Mouse (Mus musculus) Patski (cell line): ENCODE measurements around the gene Gna11. TPM values are rescaled to one million over a fixed set of nuclear protein-coding genes. Genes with fewer than 3 reads are reported as not detected.

Source experiments
- ATAC-seq: fragments of 100-300 bp; one replicate; pipeline ENCODE4 v1.8.0; 2021
- CTCF ChIA-PET: fragments of 350-600 bp; sonication (Branson Sonifier 250); formaldehyde crosslinking; loops from one replicate; lab custom pipeline; 2022; ENCODE audit warnings: inconsistent platforms; lab: Charles Lee
- POLR2A ChIA-PET: fragments of 350-600 bp; sonication (Branson Sonifier 250); formaldehyde crosslinking; loops from one replicate; lab custom pipeline; 2022; ENCODE audit warnings: antibody characterized with exemption, inconsistent platforms; lab: Charles Lee
- DNase-seq: peaks from one replicate; pipeline ENCODE4 v3.0.0-alpha.2; 2011; ENCODE audit warnings: low read depth, low spot score
- H3K27me3 ChIP-seq: fragments of 371-371 bp; one replicate; pipeline ENCODE4 v1.5.1; 2021
- CTCF ChIP-seq: fragments of 100-300 bp; IDR thresholded peaks from one replicate; pipeline ENCODE4 v1.5.1; 2021
- in situ Hi-C: fragments of 300-500 bp; cut with MboI; formaldehyde crosslinking; loops from 3 replicates; pipeline ENCODE4 v1.11.1; 2018; ENCODE audit warnings: low pct_unique_long_range_greater_than_20kb, mixed read lengths
- polyA plus RNA-seq: library from polyadenylated mRNA; unstranded; gene quantifications from one replicate; pipeline ENCODE4 v1.2.3, GENCODE M21; 2021

Gna11 gene
- polyA plus RNA-seq, 1 experiment from 2014 or later = 76.2 TPM

- no peak for ATAC-seq
- in situ Hi-C loops = no loop called here
- ChIA-PET POLR2A (no interaction called here), CTCF (interaction anchor here (1.3 kb wide), 1 partner anchor 9 kb away, joined by 3 read pairs; no protein-coding TSS in a partner anchor)
- peaks cover 20% of the 10 kb centered on the region for H3K27me3 ChIP-seq
- no peak for DNase-seq
- TF ChIP-seq CTCF = no peak
Measured at GRCm38 (mm10) chr10:81510246-81510810, 34.7 kb downstream of the Gna11 start.

DNA sequence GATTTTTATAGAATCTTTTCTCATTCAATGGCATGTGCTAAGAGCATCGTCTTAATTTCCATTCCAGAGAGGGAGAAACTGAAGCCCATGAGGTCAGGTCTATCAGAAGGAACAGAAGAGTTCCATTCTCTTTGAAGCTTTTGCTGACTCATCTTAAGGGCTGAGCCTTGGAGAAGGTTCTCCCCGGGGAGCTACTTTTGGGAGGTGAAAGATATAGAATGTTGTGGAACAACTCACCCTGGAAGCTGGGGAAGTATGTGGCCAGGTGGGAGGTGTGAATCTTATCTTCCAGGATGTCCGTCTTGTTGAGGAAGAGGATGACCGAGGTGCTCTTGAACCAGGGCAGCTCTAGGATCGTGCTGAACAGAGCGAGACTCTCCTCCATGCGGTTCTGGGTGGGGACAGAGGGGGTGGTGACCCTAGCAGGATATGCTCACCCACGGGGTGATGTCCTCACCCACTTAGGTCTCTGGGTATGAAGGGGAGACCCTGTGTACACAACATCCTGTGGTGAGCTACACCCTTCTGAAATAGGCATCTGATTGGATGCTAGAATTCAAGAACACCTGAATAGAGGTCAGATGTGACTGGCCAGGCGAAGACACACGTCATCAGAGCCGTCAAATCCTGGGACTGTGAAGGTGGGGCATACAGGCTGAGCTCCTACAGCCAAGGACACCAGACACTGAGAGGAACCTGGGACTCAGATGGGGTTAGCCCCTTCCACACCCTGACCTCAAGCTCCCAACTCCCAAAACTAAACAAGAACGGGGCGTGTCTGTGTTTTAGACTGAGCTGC is 37.1 kb downstream of the Gna11 start:
- CTCF ChIA-PET = interaction anchor here (1.0 to 1.3 kb wide), 3 partner anchors 11 to 44 kb away, joined by 3 to 5 read pairs (median 3); no protein-coding TSS in a partner anchor
- in situ Hi-C loops = loop anchor here (5.0 to 10.0 kb wide), 2 partner anchors 94 to 657 kb away; partner anchors contain the start of gene Tle6

GRCm38 (mm10) chr10:81507095-81507494 is 37.9 kb downstream of the Gna11 start:
- peaks cover 22% of the 10 kb centered on the region for H3K27me3 ChIP-seq
- POLR2A ChIA-PET = no interaction called here
- in situ Hi-C loops = loop anchor here (5.0 to 10.0 kb wide), 2 partner anchors 95 to 658 kb away; partner anchors contain the start of gene Tle6
- CTCF ChIA-PET = interaction anchor here (1.2 kb wide), 1 partner anchor 44 kb away, joined by 4 read pairs; no protein-coding TSS in a partner anchor
- DNase-seq = no peak
- no peak for TF ChIP-seq CTCF
- ATAC-seq = no peak

More for the DNA sequence above, 37.1 kb downstream of the Gna11 start:
- TF ChIP-seq CTCF = no peak
- no peak for ATAC-seq
- POLR2A ChIA-PET = no interaction called here
- no peak for DNase-seq
- H3K27me3 ChIP-seq = peaks cover 28% of the 10 kb centered on the region

DNA sequence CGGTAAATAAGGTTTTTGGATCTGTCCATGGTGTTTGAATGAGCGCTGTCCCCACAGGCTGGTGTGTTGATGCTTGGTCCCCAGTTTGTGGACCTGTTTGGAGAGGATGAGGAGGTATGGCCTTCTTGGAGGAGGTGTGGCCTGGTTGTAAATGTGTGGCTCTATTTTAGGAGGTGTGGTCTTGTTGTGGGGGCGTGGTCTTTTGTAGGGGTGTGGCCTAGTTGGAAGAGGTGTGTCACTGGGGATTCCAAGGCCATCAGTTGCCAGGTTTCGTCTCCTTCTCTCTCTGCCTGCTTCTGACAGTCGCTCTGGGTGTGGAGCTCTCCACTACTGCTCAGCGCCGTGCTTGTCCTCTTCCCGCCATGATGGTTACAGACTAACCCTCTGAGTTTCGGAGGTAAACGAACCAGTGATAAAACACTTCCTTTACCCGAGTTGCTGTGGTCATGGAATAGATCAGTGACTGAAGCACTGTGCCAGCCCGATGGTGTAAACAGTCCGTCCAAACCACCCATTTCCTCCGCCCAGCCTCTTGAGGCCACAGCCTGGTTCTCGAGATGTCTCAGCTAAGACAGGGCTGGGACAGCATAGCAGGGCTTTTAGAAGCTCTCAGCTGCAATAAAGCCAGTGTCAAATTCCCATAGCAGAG is 39.9 kb downstream of the Gna11 start:
- ATAC-seq (no peak), DNase-seq (no peak)
- ChIA-PET CTCF (interaction anchor here (1.3 kb wide), 1 partner anchor 50 kb away, joined by 3 read pairs; no protein-coding TSS in a partner anchor), POLR2A (interaction anchor here (0.9 kb wide), 1 partner anchor 9 kb away, joined by 3 read pairs; no protein-coding TSS in a partner anchor)
- H3K27me3 ChIP-seq = peaks cover 17% of the 10 kb centered on the region
- in situ Hi-C loops = loop anchor here (5.0 to 10.0 kb wide), 2 partner anchors 97 to 660 kb away; partner anchors contain the start of gene Tle6
- no peak for TF ChIP-seq CTCF

GRCm38 (mm10) chr10:81502658-81503057 is 42.3 kb downstream of the Gna11 start:
- DNase-seq (no peak), ATAC-seq (peak; percentile 26)
- TF ChIP-seq CTCF = no peak
- POLR2A ChIA-PET = interaction anchor here (1.1 kb wide), 1 partner anchor 128 kb away, joined by 4 read pairs; no protein-coding TSS in a partner anchor
- peaks cover 8% of the 10 kb centered on the region for H3K27me3 ChIP-seq
- CTCF ChIA-PET = interaction anchor here (1.2 to 3.6 kb wide), 6 partner anchors 21 to 53 kb away, joined by 3 to 31 read pairs (median 4); no protein-coding TSS in a partner anchor
- in situ Hi-C loops = loop anchor here (10.0 kb wide), 1 partner anchor 662 kb away; no protein-coding TSS in a partner anchor

DNA sequence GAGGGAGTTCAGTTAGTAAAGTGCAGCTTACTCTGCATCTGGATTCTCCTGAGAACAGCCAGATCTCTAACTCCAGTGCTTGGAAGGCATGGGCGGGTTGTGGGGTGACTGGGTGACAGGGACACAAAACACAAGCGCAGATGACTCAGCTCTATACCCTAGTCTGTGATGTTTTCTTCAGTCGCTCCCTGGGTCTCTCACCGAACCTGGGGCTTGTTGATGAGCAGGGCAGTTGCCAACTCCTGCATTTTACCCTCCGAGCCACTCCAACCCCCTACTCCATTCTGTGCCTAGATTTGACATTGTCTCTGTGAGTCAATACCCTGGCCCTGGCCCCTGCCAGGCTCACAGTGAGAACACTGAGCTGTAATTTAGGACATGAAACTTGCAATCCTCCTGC is 43.1 kb downstream of the Gna11 start:
- no peak for ATAC-seq
- POLR2A ChIA-PET = interaction anchor here (1.1 kb wide), 1 partner anchor 128 kb away, joined by 4 read pairs; no protein-coding TSS in a partner anchor

GRCm38 (mm10) chr10:81500032-81500431 is 45.0 kb downstream of the Gna11 start, which contains the start of gene S1pr4:
TSS of gene S1pr4 (minus strand) at chr10:81500132.
- in situ Hi-C loops = loop anchor here (10.0 kb wide), 1 partner anchor 665 kb away; no protein-coding TSS in a partner anchor
- peaks cover 8% of the 10 kb centered on the region for H3K27me3 ChIP-seq
- ChIA-PET CTCF (interaction anchor here (3.6 kb wide), 1 partner anchor 51 kb away, joined by 31 read pairs; no protein-coding TSS in a partner anchor), POLR2A (no interaction called here)
- TF ChIP-seq CTCF = no peak
- ATAC-seq (no peak), DNase-seq (no peak)

More for the DNA sequence above, 43.1 kb downstream of the Gna11 start:
- in situ Hi-C loops = loop anchor here (10.0 kb wide), 1 partner anchor 663 kb away; no protein-coding TSS in a partner anchor
- H3K27me3 ChIP-seq = peaks cover 8% of the 10 kb centered on the region
- CTCF ChIA-PET = interaction anchor here (0.6 to 3.6 kb wide), 5 partner anchors 34 to 670 kb away, joined by 3 to 31 read pairs (median 5); no protein-coding TSS in a partner anchor
- no peak for TF ChIP-seq CTCF
- DNase-seq = no peak

GRCm38 (mm10) chr10:81499250-81499901 is 45.6 kb downstream of the Gna11 start:
- H3K27me3 ChIP-seq = peaks cover 8% of the 10 kb centered on the region
- ChIA-PET POLR2A (no interaction called here), CTCF (no interaction called here)
- in situ Hi-C loops = no loop called here
- ATAC-seq (no peak), DNase-seq (no peak)
- no peak for TF ChIP-seq CTCF
